Mouse (Mus musculus) forebrain, embryonic 14.5 days (tissue): ENCODE measurements at regions not wholly inside any gene's neighbourhood (a gene's known extent, or its start where the extent isn't known, plus 50 kb on each side); places are given as distances from the start of the nearest gene placed in this dataset.
A peak's percentile ranks its signal among the peaks of the same experiment; 100 is the strongest.

ENCODE experiments used
- ATAC-seq: fragments of 200-750 bp; cut with Nextera tagmentation; 2 replicates; pipeline ENCODE4 v1.8.0; 2017; ENCODE audit warnings: mild to moderate bottlenecking, moderate library complexity
- DNase-seq: peaks from one replicate; pipeline ENCODE4 v3.0.0-alpha.2; 2015; ENCODE audit warnings: low spot score
- H3K27ac ChIP-seq: fragments of 300-500 bp; sonication (generic); 2 replicates; pipeline ENCODE4 v1.5.1; 2014; ENCODE audit warnings: low read depth, mild to moderate bottlenecking, control low read depth, low read length, moderate library complexity
- H3K27me3 ChIP-seq: fragments of 300-500 bp; sonication (generic); replicated peaks from 2 replicates; pipeline ENCODE4 v1.6.1; 2014; ENCODE audit warnings: low read length, control low read depth, mixed read lengths; ENCODE audit not compliant: control insufficient read depth, insufficient read depth
- H3K36me3 ChIP-seq: fragments of 300-500 bp; sonication (generic); 2 replicates; pipeline ENCODE4 v1.6.1; 2014; ENCODE audit warnings: low read length, control low read depth; ENCODE audit not compliant: control insufficient read depth, insufficient read depth
- H3K4me1 ChIP-seq: fragments of 300-500 bp; sonication (generic); 2 replicates; pipeline ENCODE4 v1.6.1; 2014; ENCODE audit warnings: antibody characterized with exemption, low read length, control low read depth; ENCODE audit not compliant: control insufficient read depth, insufficient read depth
- H3K4me2 ChIP-seq: fragments of 300-500 bp; sonication (generic); 2 replicates; pipeline ENCODE4 v1.6.1; 2014; ENCODE audit warnings: mild to moderate bottlenecking, control low read depth, low read length
- H3K4me3 ChIP-seq: fragments of 300-500 bp; sonication (generic); 2 replicates; pipeline ENCODE4 v1.5.1; 2014; ENCODE audit warnings: low read depth, low read length, control low read depth
- H3K9ac ChIP-seq: fragments of 300-500 bp; sonication (generic); 2 replicates; pipeline ENCODE4 v1.6.1; 2014; ENCODE audit warnings: mild to moderate bottlenecking, low read length, control low read depth, moderate library complexity
- H3K9me3 ChIP-seq: fragments of 300-500 bp; sonication (generic); replicated peaks from 2 replicates; pipeline ENCODE4 v1.6.1; 2016; ENCODE audit warnings: low read length, control low read depth, mixed read lengths; ENCODE audit not compliant: control insufficient read depth
- WGBS: fragments of 180-500 bp; shearing (Covaris S2); extraction: QIAGEN DNeasy Blood & Tissue Kit; methylation state at CpG from one replicate; pipeline ENCODE4 v1.1.7; 2014; 5-methylcytosine and 5-hydroxymethylcytosine counted together

- no peaks in the 10 kb centered on the region for H3K9me3 ChIP-seq
- 88% methylated on average over 1 of the region's 1 CpGs for WGBS
- no peak overlapping the region for H3K9ac ChIP-seq
- no peak for ATAC-seq
- H3K36me3 ChIP-seq: no peaks in the 10 kb centered on the region
- no peak for DNase-seq
- no peak overlapping the region for H3K4me2 ChIP-seq
- H3K4me1 ChIP-seq: no peaks in the 10 kb centered on the region
- no peaks in the 10 kb centered on the region for H3K27me3 ChIP-seq
- H3K4me3 ChIP-seq: no peak overlapping the region
- H3K27ac ChIP-seq: no peak overlapping the region
These were observed 159.0 kb upstream of the Gas1 start for GRCm38 (mm10) chr13:60336196-60336595.

GRCm38 (mm10) chr13:60337383-60337782 is 160.2 kb upstream of the Gas1 start:
- no peak overlapping the region for H3K9ac ChIP-seq
- DNase-seq (peak; percentile 12), ATAC-seq (no peak)

GRCm38 (mm10) chr13:60338107-60338506 is 160.9 kb upstream of the Gas1 start:
- Histone ChIP-seq H3K27me3 (no peaks in the 10 kb centered on the region), H3K27ac (no peak overlapping the region), H3K4me1 (no peaks in the 10 kb centered on the region), H3K9ac (no peak overlapping the region), H3K4me3 (no peak overlapping the region), H3K9me3 (no peaks in the 10 kb centered on the region), H3K36me3 (no peaks in the 10 kb centered on the region), H3K4me2 (no peak overlapping the region)
- WGBS: 94% methylated on average over 8 of the region's 8 CpGs
- DNase-seq (no peak), ATAC-seq (no peak)

More at GRCm38 (mm10) chr13:60337383-60337782, 160.2 kb upstream of the Gas1 start:
- 65% methylated on average over 2 of the region's 2 CpGs for WGBS
- no peak overlapping the region for H3K27ac ChIP-seq
- no peak overlapping the region for H3K4me2 ChIP-seq
- no peaks in the 10 kb centered on the region for H3K27me3 ChIP-seq
- no peaks in the 10 kb centered on the region for H3K9me3 ChIP-seq
- no peaks in the 10 kb centered on the region for H3K4me1 ChIP-seq
- H3K36me3 ChIP-seq: no peaks in the 10 kb centered on the region
- H3K4me3 ChIP-seq: no peak overlapping the region

- H3K9me3 ChIP-seq: no peaks in the 10 kb centered on the region
- no peaks in the 10 kb centered on the region for H3K36me3 ChIP-seq
- 80% methylated on average over 2 of the region's 2 CpGs for WGBS
These were observed 162.9 kb upstream of the Gas1 start for GRCm38 (mm10) chr13:60340068-60340467.

GRCm38 (mm10) chr13:60347881-60348280 is 170.7 kb upstream of the Gas1 start:
- no peak overlapping the region for H3K9ac ChIP-seq
- DNase-seq: peak; percentile 49
- no peak overlapping the region for H3K27ac ChIP-seq
- ATAC-seq: no peak; the same call in 1 of the 2 replicates
- H3K27me3 ChIP-seq: no peaks in the 10 kb centered on the region
- no peaks in the 10 kb centered on the region for H3K36me3 ChIP-seq
- H3K4me3 ChIP-seq: no peak overlapping the region
- H3K9me3 ChIP-seq: no peaks in the 10 kb centered on the region
- H3K4me2 ChIP-seq: no peak overlapping the region
- 16% methylated on average over 7 of the region's 7 CpGs for WGBS
- no peaks in the 10 kb centered on the region; the same call in 1 of the 2 replicates for H3K4me1 ChIP-seq

More at GRCm38 (mm10) chr13:60340068-60340467, 162.9 kb upstream of the Gas1 start:
- Histone ChIP-seq H3K4me2 (no peak overlapping the region), H3K27ac (no peak overlapping the region), H3K9ac (no peak overlapping the region), H3K4me1 (no peaks in the 10 kb centered on the region), H3K4me3 (no peak overlapping the region), H3K27me3 (no peaks in the 10 kb centered on the region)
- ATAC-seq: no peak
- no peak for DNase-seq

GRCm38 (mm10) chr13:60348438-60348837 is 171.3 kb upstream of the Gas1 start:
- no peak overlapping the region for H3K4me2 ChIP-seq
- H3K27me3 ChIP-seq: no peaks in the 10 kb centered on the region
- H3K9me3 ChIP-seq: no peaks in the 10 kb centered on the region
- no peaks in the 10 kb centered on the region; the same call in 1 of the 2 replicates for H3K4me1 ChIP-seq
- H3K36me3 ChIP-seq: no peaks in the 10 kb centered on the region
- H3K27ac ChIP-seq: no peak overlapping the region
- ATAC-seq (no peak), DNase-seq (no peak)
- H3K4me3 ChIP-seq: no peak overlapping the region
- 75% methylated on average over 2 of the region's 2 CpGs for WGBS
- H3K9ac ChIP-seq: no peak overlapping the region

- Histone ChIP-seq H3K27ac (no peak overlapping the region), H3K9ac (no peak overlapping the region), H3K9me3 (no peaks in the 10 kb centered on the region), H3K4me3 (no peak overlapping the region), H3K27me3 (no peaks in the 10 kb centered on the region), H3K4me2 (no peak overlapping the region), H3K4me1 (no peaks in the 10 kb centered on the region), H3K36me3 (no peaks in the 10 kb centered on the region)
- ATAC-seq: no peak
- no peak for DNase-seq
- WGBS: 87% methylated on average over 6 of the region's 6 CpGs
These were observed 178.7 kb upstream of the Gas1 start for GRCm38 (mm10) chr13:60355707-60356490.

GRCm38 (mm10) chr13:60358408-60359060 is 181.4 kb upstream of the Gas1 start:
- H3K27ac ChIP-seq: no peak overlapping the region
- DNase-seq (no peak), ATAC-seq (no peak)
- WGBS: 84% methylated on average over 7 of the region's 7 CpGs
- H3K9me3 ChIP-seq: no peaks in the 10 kb centered on the region
- no peaks in the 10 kb centered on the region for H3K27me3 ChIP-seq
- no peaks in the 10 kb centered on the region for H3K4me1 ChIP-seq
- no peak overlapping the region for H3K4me2 ChIP-seq
- H3K36me3 ChIP-seq: no peaks in the 10 kb centered on the region
- no peak overlapping the region for H3K9ac ChIP-seq
- no peak overlapping the region for H3K4me3 ChIP-seq
